Mouse (Mus musculus) adrenal gland, postnatal 14 days (tissue): Measurements from ENCODE around the gene Myo1g. TPM values are rescaled to one million over a fixed set of nuclear protein-coding genes. Genes with fewer than 3 reads are reported as not detected.

Source experiments
- DNase-seq: peaks from one replicate; pipeline ENCODE4 v3.0.0; 2021; ENCODE audit warnings: mixed read lengths
- total RNA-seq: library from RNA; stranded (reverse); gene quantifications from 2 replicates; pipeline ENCODE4 v1.2.3, GENCODE M21; 2021

The Myo1g gene
- total RNA-seq, 1 experiment from 2014 or later: 4.0 TPM

GRCm38 (mm10) chr11:6488041-6488684 is 32.6 kb downstream of the Myo1g start:
- DNase-seq: no peak

- peak; percentile 3 for DNase-seq
Observed at GRCm38 (mm10) chr11:6487496-6487895, 33.3 kb downstream of the Myo1g start.

GRCm38 (mm10) chr11:6486916-6487315 is 33.8 kb downstream of the Myo1g start:
- DNase-seq: no peak

- no peak for DNase-seq
Observed at GRCm38 (mm10) chr11:6484244-6484959, 36.4 kb downstream of the Myo1g start.

GRCm38 (mm10) chr11:6483103-6483502 is 37.7 kb downstream of the Myo1g start:
- no peak for DNase-seq

- no peak for DNase-seq
Observed at GRCm38 (mm10) chr11:6481669-6482185, 39.0 kb downstream of the Myo1g start.

GRCm38 (mm10) chr11:6480681-6481405 is 39.9 kb downstream of the Myo1g start:
- DNase-seq: no peak

GRCm38 (mm10) chr11:6480191-6480590 is 40.6 kb downstream of the Myo1g start:
- DNase-seq: no peak

GRCm38 (mm10) chr11:6479231-6479630 is 41.5 kb downstream of the Myo1g start:
- no peak for DNase-seq

- DNase-seq: no peak
Observed at GRCm38 (mm10) chr11:6477350-6477749, 43.4 kb downstream of the Myo1g start.

GRCm38 (mm10) chr11:6476876-6477275 is 43.9 kb downstream of the Myo1g start:
- DNase-seq: no peak

- peak; percentile 95 for DNase-seq
Observed at GRCm38 (mm10) chr11:6475867-6476484, 44.8 kb downstream of the Myo1g start, which contains the start of gene Purb. Gene Purb (minus strand): TSS chr11:6475917.

GRCm38 (mm10) chr11:6474874-6475731 is 45.7 kb downstream of the Myo1g start:
- DNase-seq: peak; percentile 78

GRCm38 (mm10) chr11:6474381-6474780 is 46.4 kb downstream of the Myo1g start:
- DNase-seq: no peak

GRCm38 (mm10) chr11:6472076-6472475 is 48.7 kb downstream of the Myo1g start:
- no peak for DNase-seq

- no peak for DNase-seq
Observed at GRCm38 (mm10) chr11:6471493-6471892, 49.3 kb downstream of the Myo1g start.

- no peak for DNase-seq
Observed at GRCm38 (mm10) chr11:6471054-6471453, 49.7 kb downstream of the Myo1g start.

GRCm38 (mm10) chr11:6468541-6468940 is 52.2 kb downstream of the Myo1g start:
- peak; percentile 47 for DNase-seq

GRCm38 (mm10) chr11:6465122-6465521 is 55.6 kb downstream of the Myo1g start:
- peak; percentile 77 for DNase-seq

- DNase-seq: no peak
Observed at GRCm38 (mm10) chr11:6463159-6463837, 57.5 kb downstream of the Myo1g start.
